Mouse (Mus musculus) testis, adult 2 months (tissue): ENCODE data around the gene Lrrk1. TPM values are rescaled to one million over a fixed set of nuclear protein-coding genes. Genes with fewer than 3 reads are reported as not detected.

Experiments used
- H3K27ac ChIP-seq: fragments of 200-500 bp; 2 replicates; pipeline ENCODE4 v1.5.1; 2012; ENCODE audit warnings: low read depth, low read length; ENCODE audit not compliant: control insufficient read depth, insufficient read depth
- H3K27me3 ChIP-seq: fragments of 200-500 bp; 2 replicates; pipeline ENCODE4 v1.6.1; 2012; ENCODE audit warnings: mild to moderate bottlenecking, low read length, moderate library complexity; ENCODE audit not compliant: control insufficient read depth, insufficient read depth
- H3K36me3 ChIP-seq: fragments of 200-500 bp; 2 replicates; pipeline ENCODE4 v1.6.1; 2012; ENCODE audit warnings: mild to moderate bottlenecking, low read length; ENCODE audit not compliant: control insufficient read depth, insufficient read depth
- H3K4me1 ChIP-seq: fragments of 200-500 bp; 2 replicates; pipeline ENCODE4 v1.6.1; 2012; ENCODE audit warnings: low read length; ENCODE audit not compliant: control insufficient read depth, insufficient read depth
- H3K4me3 ChIP-seq: fragments of 200-500 bp; 2 replicates; pipeline ENCODE4 v1.5.1; 2012; ENCODE audit warnings: low read depth, mild to moderate bottlenecking, low read length, moderate library complexity, mixed read lengths; ENCODE audit not compliant: control insufficient read depth
- CTCF ChIP-seq: fragments of 200-500 bp; IDR thresholded peaks from 2 replicates; pipeline ENCODE4 v1.5.1; 2012; ENCODE audit warnings: low read depth, mild to moderate bottlenecking, inconsistent platforms, low read length, moderate library complexity; ENCODE audit not compliant: control insufficient read depth, insufficient read depth, insufficient replicate concordance
- POLR2A ChIP-seq: fragments of 200-500 bp; IDR thresholded peaks from 2 replicates; pipeline ENCODE4 v1.6.1; 2012; ENCODE audit warnings: low read depth, mild to moderate bottlenecking, inconsistent platforms, low read length, moderate library complexity; ENCODE audit not compliant: control insufficient read depth
- polyA plus RNA-seq: library from polyadenylated mRNA; depleted of rRNA; stranded (reverse); fragments of >200 nt; gene quantifications from 2 replicates; pipeline ENCODE4 v1.2.3, GENCODE M21; 2012

Gene Lrrk1
- polyA plus RNA-seq, 1 experiment, result 2.3 TPM

DNA sequence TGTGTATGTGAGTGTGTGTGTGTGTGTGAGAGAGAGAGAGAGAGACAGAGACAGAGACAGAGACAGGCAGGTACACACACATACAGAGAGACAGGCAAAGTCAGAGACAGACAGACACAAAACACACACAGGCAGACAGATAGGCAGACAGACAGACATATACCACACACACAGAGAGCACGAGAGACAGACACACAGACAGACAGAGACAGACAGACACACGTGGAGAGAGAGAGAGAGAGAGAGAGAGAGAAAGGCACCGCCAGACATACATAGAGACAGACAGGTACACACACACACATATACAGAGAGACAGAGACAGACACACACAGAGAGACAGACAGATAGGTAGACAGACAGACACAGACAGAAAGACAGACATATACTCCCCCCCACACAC, 138.7 kb downstream of the Lrrk1 start:
- no peak overlapping the region for H3K4me3 ChIP-seq
- no peak for TF ChIP-seq POLR2A
- no peak for TF ChIP-seq CTCF
- no peak overlapping the region for H3K27ac ChIP-seq
- H3K27me3 ChIP-seq, result no peaks in the 10 kb centered on the region
- H3K4me1 ChIP-seq, result peaks cover 6% of the 10 kb centered on the region; the same call in 1 of the 2 replicates
- H3K36me3 ChIP-seq, result no peaks in the 10 kb centered on the region

DNA sequence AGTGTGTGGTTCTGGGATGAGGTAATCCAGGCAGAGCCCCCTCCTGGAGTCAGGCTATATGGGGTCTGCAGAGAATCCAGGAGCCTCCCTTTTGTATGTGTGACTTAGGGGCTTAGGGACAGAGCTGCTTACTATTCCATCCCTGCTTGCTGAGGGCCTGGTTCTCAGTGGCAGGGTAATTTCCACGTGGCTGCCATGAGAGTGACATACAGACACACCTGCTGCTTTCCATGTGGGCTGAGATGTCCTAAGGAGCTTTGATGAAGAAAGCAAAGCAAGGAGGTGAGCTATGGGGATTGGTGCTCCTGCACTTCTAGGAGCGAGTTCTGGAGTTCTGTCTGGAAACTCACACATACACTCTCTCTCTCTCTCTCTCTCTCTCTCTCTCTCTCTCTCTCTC, 139.1 kb downstream of the Lrrk1 start:
- Histone ChIP-seq H3K27ac (no peak overlapping the region), H3K4me1 (peaks cover 6% of the 10 kb centered on the region; the same call in 1 of the 2 replicates), H3K36me3 (no peaks in the 10 kb centered on the region), H3K27me3 (no peaks in the 10 kb centered on the region), H3K4me3 (no peak overlapping the region)
- no peak for TF ChIP-seq POLR2A
- no peak for TF ChIP-seq CTCF

DNA sequence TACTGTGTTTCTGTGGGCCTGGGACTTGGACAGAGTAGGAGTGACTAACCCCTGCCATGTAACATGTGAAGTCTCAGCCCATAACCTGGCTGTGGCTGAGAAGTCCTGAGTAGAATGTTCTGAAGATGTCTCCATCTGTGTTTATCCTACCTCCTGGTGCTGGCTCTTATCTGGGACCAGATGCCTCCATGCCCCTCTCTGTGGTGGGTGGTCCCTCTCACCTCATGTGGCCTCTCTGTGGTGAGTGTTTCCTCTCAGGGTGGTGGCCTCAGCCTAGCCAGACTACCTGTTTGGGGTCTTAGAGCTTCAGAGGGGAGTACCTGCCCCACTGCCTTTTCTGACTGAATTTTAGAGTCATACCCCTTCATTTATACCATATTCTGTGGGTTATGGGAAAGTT, 139.9 kb downstream of the Lrrk1 start:
- Histone ChIP-seq H3K36me3 (no peaks in the 10 kb centered on the region), H3K4me3 (no peak overlapping the region), H3K4me1 (peaks cover 6% of the 10 kb centered on the region; the same call in 1 of the 2 replicates), H3K27me3 (no peaks in the 10 kb centered on the region), H3K27ac (no peak overlapping the region)
- TF ChIP-seq CTCF, result no peak
- no peak for TF ChIP-seq POLR2A

DNA sequence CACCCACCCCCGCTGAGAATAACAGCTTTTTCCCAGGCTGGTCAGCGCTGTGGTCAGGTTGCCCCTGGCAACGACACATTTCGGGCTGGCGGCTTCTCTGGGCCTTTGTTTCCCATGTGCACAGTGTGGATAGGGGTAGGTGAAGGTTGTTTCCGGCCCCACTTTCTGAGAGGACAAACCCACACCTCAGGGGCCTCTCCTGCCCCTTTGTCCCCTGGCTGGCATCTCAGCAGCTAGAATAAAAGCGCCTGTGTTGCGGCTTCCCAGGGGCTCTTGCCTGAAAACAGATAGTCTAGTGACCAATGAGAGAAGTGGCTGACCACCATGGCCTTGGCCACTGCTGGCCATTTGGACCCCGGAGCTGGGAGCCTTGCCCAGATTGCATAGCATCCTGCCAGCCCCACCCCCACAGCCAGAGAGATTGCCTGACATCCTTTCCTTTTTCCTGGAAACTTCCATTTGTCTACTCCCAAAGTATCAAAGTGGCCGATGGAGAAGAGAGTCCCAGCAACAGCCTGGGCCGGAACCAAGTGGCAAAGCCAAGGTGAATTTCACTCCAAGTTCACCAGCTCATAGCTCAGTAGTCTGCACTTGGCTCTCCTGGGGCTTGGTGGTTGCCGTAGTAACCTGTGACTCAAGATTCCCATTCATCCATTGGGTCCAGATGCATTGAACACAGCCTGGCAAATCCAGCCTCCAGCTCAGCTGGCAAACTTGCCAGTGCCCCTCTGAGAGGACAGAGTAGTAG, 140.7 kb downstream of the Lrrk1 start:
- no peaks in the 10 kb centered on the region for H3K27me3 ChIP-seq
- H3K4me3 ChIP-seq, result no peak overlapping the region
- no peak overlapping the region for H3K27ac ChIP-seq
- H3K4me1 ChIP-seq, result peaks cover 6% of the 10 kb centered on the region; the same call in 1 of the 2 replicates
- no peak for TF ChIP-seq CTCF
- no peak for TF ChIP-seq POLR2A
- H3K36me3 ChIP-seq, result no peaks in the 10 kb centered on the region

DNA sequence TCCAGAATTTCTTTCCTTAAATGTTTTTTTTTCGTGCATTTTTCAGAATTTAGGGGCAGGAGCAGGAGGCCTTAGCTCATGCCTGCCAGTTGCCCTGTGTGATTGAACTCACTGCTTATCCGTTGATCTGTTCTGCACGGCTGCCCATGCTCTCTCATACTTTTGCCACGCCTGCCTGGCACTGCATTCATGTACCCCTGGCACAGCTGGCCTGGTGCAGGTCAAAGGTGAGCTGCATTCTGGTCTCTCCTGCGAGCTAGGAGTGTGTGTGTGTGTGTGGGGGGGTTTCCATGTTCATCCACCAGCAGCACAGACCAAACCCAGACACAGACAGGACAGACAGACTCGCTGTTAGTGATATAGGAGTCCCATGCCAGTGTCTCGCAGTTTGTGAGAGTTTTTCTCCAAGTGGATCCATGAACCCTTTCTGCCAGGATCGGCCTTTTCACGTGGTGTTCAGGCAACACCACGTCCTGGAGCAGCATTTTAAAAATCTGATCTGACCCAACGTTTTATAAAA, 141.4 kb downstream of the Lrrk1 start:
- H3K4me1 ChIP-seq, result peaks cover 6% of the 10 kb centered on the region; the same call in 1 of the 2 replicates
- no peak overlapping the region for H3K27ac ChIP-seq
- no peaks in the 10 kb centered on the region for H3K36me3 ChIP-seq
- no peaks in the 10 kb centered on the region for H3K27me3 ChIP-seq
- no peak overlapping the region for H3K4me3 ChIP-seq
- TF ChIP-seq CTCF, result no peak
- no peak for TF ChIP-seq POLR2A

DNA sequence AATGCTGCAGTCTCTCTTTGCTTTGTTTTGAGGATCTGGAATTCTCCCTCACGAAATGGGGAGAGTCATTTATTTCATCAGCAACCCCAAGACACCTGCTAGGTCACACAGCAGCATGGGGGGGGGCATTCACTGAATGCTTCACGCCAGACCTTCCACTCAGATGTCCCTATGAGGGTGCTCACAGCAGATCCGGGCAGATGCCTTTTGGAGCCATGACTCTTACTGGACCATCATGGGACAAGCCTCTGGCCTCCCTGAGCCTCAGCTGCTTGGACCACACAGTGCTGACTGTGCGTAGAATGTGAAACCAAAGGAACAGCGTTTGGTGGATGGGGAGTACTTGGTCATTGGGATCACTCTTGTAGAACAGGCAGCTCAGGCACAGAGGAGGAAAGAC, 142.5 kb downstream of the Lrrk1 start:
- TF ChIP-seq CTCF (no peak), POLR2A (no peak)
- Histone ChIP-seq H3K36me3 (no peaks in the 10 kb centered on the region), H3K4me1 (peaks cover 6% of the 10 kb centered on the region; the same call in 1 of the 2 replicates), H3K27me3 (no peaks in the 10 kb centered on the region), H3K4me3 (no peak overlapping the region), H3K27ac (no peak overlapping the region)

DNA sequence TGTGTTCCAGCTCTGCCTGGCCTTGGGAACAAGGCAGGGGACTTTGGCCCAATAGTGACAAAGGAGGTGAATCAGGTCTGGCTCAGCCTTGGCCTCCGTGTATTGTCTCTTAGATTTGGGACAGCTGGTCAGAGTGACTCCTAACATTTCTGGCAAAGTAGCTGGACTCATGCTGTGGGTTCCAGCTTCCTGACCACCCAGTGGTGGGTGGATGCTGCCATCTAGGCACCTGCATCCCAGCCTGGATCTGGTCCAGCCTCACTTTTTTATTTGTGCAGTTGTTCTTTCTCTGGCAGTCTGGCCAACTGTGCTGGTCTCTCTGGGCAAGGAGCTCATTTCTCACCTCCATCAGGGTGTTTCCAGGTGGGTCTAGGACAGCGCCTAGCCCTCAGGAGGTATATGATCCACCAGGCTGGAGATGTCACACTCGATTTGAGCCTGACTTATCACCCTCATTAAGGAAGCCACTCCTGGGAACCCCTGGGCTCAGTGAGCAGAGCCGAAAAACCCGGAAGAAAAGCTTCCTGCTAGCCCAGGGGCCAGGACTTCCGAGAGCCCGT, 144.3 kb downstream of the Lrrk1 start:
- H3K36me3 ChIP-seq, result no peaks in the 10 kb centered on the region
- no peak overlapping the region for H3K4me3 ChIP-seq
- no peak overlapping the region for H3K27ac ChIP-seq
- peaks cover 6% of the 10 kb centered on the region; the same call in 1 of the 2 replicates for H3K4me1 ChIP-seq
- TF ChIP-seq CTCF, result no peak
- no peak for TF ChIP-seq POLR2A
- H3K27me3 ChIP-seq, result no peaks in the 10 kb centered on the region
